Mouse (Mus musculus) natural killer cell, adult 2 months (primary cell): Measurements from ENCODE around the gene Abhd4.
A peak's percentile ranks its signal among the peaks of the same experiment; 100 is the strongest.

Experiments used
- DNase-seq, 2 experiments: peaks; one replicate each; pipeline ENCODE4 v3.0.0; 2022; ENCODE audit warnings: low spot score in 2 of 2

Abhd4 gene

GRCm38 (mm10) chr14:54253741-54254291 is at the start of gene Abhd4, which contains the start of gene Dad1:
Abhd4 (plus strand) TSS chr14:54254188.
Dad1 (minus strand) TSS chr14:54254104.
- peak; percentile 98 to 99 for DNase-seq

- DNase-seq, result no peak
These were observed 49.7 kb upstream of the Abhd4 start for GRCm38 (mm10) chr14:54204311-54204710.

- no peak for DNase-seq
These were observed 49.2 kb upstream of the Abhd4 start for GRCm38 (mm10) chr14:54204786-54205185.

GRCm38 (mm10) chr14:54205904-54206303 is 48.1 kb upstream of the Abhd4 start:
- DNase-seq, result no peak

GRCm38 (mm10) chr14:54206309-54206708 is 47.7 kb upstream of the Abhd4 start:
- no peak for DNase-seq

- no peak for DNase-seq
These were observed 47.0 kb upstream of the Abhd4 start for GRCm38 (mm10) chr14:54206750-54207550.

- DNase-seq, result no peak
These were observed 46.1 kb upstream of the Abhd4 start for GRCm38 (mm10) chr14:54207924-54208323.

GRCm38 (mm10) chr14:54208741-54209140 is 45.2 kb upstream of the Abhd4 start:
- no peak for DNase-seq

GRCm38 (mm10) chr14:54209932-54210331 is 44.1 kb upstream of the Abhd4 start:
- no peak for DNase-seq

- no peak for DNase-seq
These were observed 43.6 kb upstream of the Abhd4 start for GRCm38 (mm10) chr14:54210401-54210800.

GRCm38 (mm10) chr14:54211199-54211598 is 42.8 kb upstream of the Abhd4 start:
- no peak for DNase-seq

- no peak for DNase-seq
These were observed 42.2 kb upstream of the Abhd4 start for GRCm38 (mm10) chr14:54211755-54212154.

- no peak for DNase-seq
These were observed 40.3 kb upstream of the Abhd4 start for GRCm38 (mm10) chr14:54213734-54214133.

GRCm38 (mm10) chr14:54214477-54214876 is 39.5 kb upstream of the Abhd4 start:
- DNase-seq, result no peak

GRCm38 (mm10) chr14:54214901-54215300 is 39.1 kb upstream of the Abhd4 start:
- DNase-seq, result no peak

GRCm38 (mm10) chr14:54216126-54216525 is 37.9 kb upstream of the Abhd4 start:
- no peak for DNase-seq

GRCm38 (mm10) chr14:54218233-54218632 is 35.8 kb upstream of the Abhd4 start:
- DNase-seq, result no peak

GRCm38 (mm10) chr14:54218721-54219120 is 35.3 kb upstream of the Abhd4 start:
- no peak for DNase-seq

GRCm38 (mm10) chr14:54219256-54219655 is 34.7 kb upstream of the Abhd4 start:
- DNase-seq, result no peak

- no peak for DNase-seq
These were observed 34.1 kb upstream of the Abhd4 start for GRCm38 (mm10) chr14:54219849-54220248.

- DNase-seq, result no peak
These were observed 33.1 kb upstream of the Abhd4 start for GRCm38 (mm10) chr14:54220726-54221494.

- no peak for DNase-seq
These were observed 32.3 kb upstream of the Abhd4 start for GRCm38 (mm10) chr14:54221641-54222040.
